ENCODE assay signal across 9 mouse cellular contexts in genomic region chr6:84009172-84009872, GRCm38 (mm10). TPM values are rescaled to one million over a fixed set of nuclear protein-coding genes. Genes with fewer than 3 reads are reported as not detected.
A peak's percentile ranks its signal among the peaks of the same experiment; 100 is the strongest.
DNase-seq lines count a peak whose midpoint lies in the region; ATAC-seq and TF ChIP-seq lines count a peak whose summit lies in the region.
"Had no signal": no experiment of that assay in that cellular context is flagged by ENCODE, and none has a peak within 500 bp of the region (broad histone marks: within the 10 kb centered on the region; RNA-seq: fewer than 3 reads in every experiment).

No protein-coding gene starts in this region.

- peak overlapping the region; percentile 94 for H3K27ac ChIP-seq in heart, embryonic 12.5 days (ENCODE audit: poor library complexity, severe bottlenecking)
- peak overlapping the region; percentile 34 for H3K27ac ChIP-seq in stomach, embryonic 14.5 days (ENCODE audit: low read length)
- H3K27ac ChIP-seq in cerebellum, adult 2 months (ENCODE audit: insufficient read depth, low read length): no peak overlapping the region

- peak overlapping the region; percentile 72 for H3K9ac ChIP-seq in heart, embryonic 12.5 days
- no peak overlapping the region for H3K9ac ChIP-seq in stomach, embryonic 14.5 days (replicated peaks; ENCODE audit: low read depth, low read length)

- H3K4me2 ChIP-seq in heart, embryonic 12.5 days: peak overlapping the region; percentile 92
- H3K4me2 ChIP-seq in stomach, embryonic 14.5 days (replicated peaks; ENCODE audit: low read depth, low read length): peak overlapping the region; percentile 67

- peak overlapping the region; percentile 90 for H3K4me3 ChIP-seq in megakaryocyte, embryonic 14.5 days (replicated peaks)
- peak overlapping the region; percentile 57 for H3K4me3 ChIP-seq in heart, embryonic 12.5 days
- peak overlapping the region; percentile 32 for H3K4me3 ChIP-seq in stomach, embryonic 14.5 days (ENCODE audit: low read depth, low read length)
- H3K4me3 ChIP-seq in cerebellum, adult 2 months (replicated peaks; ENCODE audit: insufficient read depth, low read depth, low read length): no peak overlapping the region

- peaks cover 53% of the 10 kb centered on the region for H3K27me3 ChIP-seq in megakaryocyte, embryonic 14.5 days (replicated peaks)
- no peaks in the 10 kb centered on the region for H3K27me3 ChIP-seq in heart, embryonic 12.5 days (replicated peaks)
- H3K27me3 ChIP-seq in stomach, embryonic 14.5 days (ENCODE audit: control insufficient read depth, insufficient read depth, low read length): no peaks in the 10 kb centered on the region
- H3K27me3 ChIP-seq in cerebellum, adult 2 months (ENCODE audit: control insufficient read depth, insufficient read depth, low read length): no peaks in the 10 kb centered on the region

- no peak for ATAC-seq in megakaryocyte, adult 5-6 weeks (ENCODE audit: poor library complexity, severe bottlenecking)
- peak; percentile 53 for ATAC-seq in heart, embryonic 12.5 days (ENCODE audit: insufficient number of reproducible peaks, low FRiP score)
- no peak for ATAC-seq in stomach, embryonic 14.5 days (ENCODE audit: insufficient number of reproducible peaks, insufficient read depth, low FRiP score, low read depth)

- TF ChIP-seq CTCF in cerebellum, adult 2 months (IDR thresholded peaks at IDR 0.05; ENCODE audit: borderline replicate concordance, insufficient read depth, low read depth, low read length): no peak

- WGBS in heart, embryonic 12.5 days: 9% methylated on average over 8 of the region's 8 CpGs
- WGBS in stomach, embryonic 14.5 days: 19% methylated on average over 8 of the region's 8 CpGs
- 57% methylated on average over 8 of the region's 8 CpGs for WGBS in cerebellum, adult 2 months

- peaks cover 23% of the 10 kb centered on the region for H3K4me1 ChIP-seq in megakaryocyte, embryonic 14.5 days
- H3K4me1 ChIP-seq in heart, embryonic 12.5 days (replicated peaks): peaks cover 45% of the 10 kb centered on the region
- peaks cover 24% of the 10 kb centered on the region for H3K4me1 ChIP-seq in stomach, embryonic 14.5 days (ENCODE audit: control insufficient read depth, insufficient read depth, low read length)
- peaks cover 3% of the 10 kb centered on the region for H3K4me1 ChIP-seq in cerebellum, adult 2 months (ENCODE audit: control insufficient read depth, insufficient read depth, low read length)

- TF ChIP-seq POLR2A in cerebellum, adult 2 months (IDR thresholded peaks at IDR 0.05; ENCODE audit: borderline replicate concordance, insufficient read depth, low read length): no peak

- peak; percentile 28 to 32 for DNase-seq in kidney, postnatal 36 days
- no peak for DNase-seq in layer of hippocampus, postnatal 10 days (ENCODE audit: low spot score in 2 of 2)
- DNase-seq in spleen, adult 18-20 months: no peak
- DNase-seq in cerebellum, adult 2 months: no peak

- H3K36me3 ChIP-seq in megakaryocyte, embryonic 14.5 days (replicated peaks; ENCODE audit: low read length): no peaks in the 10 kb centered on the region
- H3K36me3 ChIP-seq in heart, embryonic 12.5 days: no peaks in the 10 kb centered on the region
- no peaks in the 10 kb centered on the region for H3K36me3 ChIP-seq in stomach, embryonic 14.5 days (ENCODE audit: control insufficient read depth, insufficient read depth, low read length)

- no peaks in the 10 kb centered on the region for H3K9me3 ChIP-seq in megakaryocyte, embryonic 14.5 days
- H3K9me3 ChIP-seq in heart, embryonic 12.5 days (replicated peaks): no peaks in the 10 kb centered on the region
- H3K9me3 ChIP-seq in stomach, embryonic 14.5 days (ENCODE audit: control insufficient read depth, low read depth, low read length): no peaks in the 10 kb centered on the region

RNA-seq across cellular contexts. Expression of gene Dysf, which starts 0.9 kb away (rescaled TPM):
- not detected in 2 replicates for polyA plus RNA-seq in megakaryocyte, embryonic 14.5 days (2012; ENCODE audit: insufficient read depth, low replicate concordance)
- total RNA-seq in megakaryocyte, adult 5-6 weeks (2015): not detected in 2 replicates
- total RNA-seq in megakaryocyte, adult 5-6 weeks (2017): not detected in 2 replicates
- polyA plus RNA-seq in heart, embryonic 12.5 days (2016; fragmentation: Nextera tagmentation; extraction: Ambion mirVana): 17.6 and 17.9 TPM in 2 replicates
- 11.2 and 12.4 TPM in 2 replicates for polyA plus RNA-seq in stomach, embryonic 14.5 days (2014; fragmentation: Nextera tagmentation; extraction: Ambion mirVana)
- 1 to 10 TPM; 3.5 to 4.0 TPM for total RNA-seq in layer of hippocampus, postnatal 10 days (2021)
- 4.7 and 5.9 TPM in 2 replicates for polyA plus RNA-seq in cerebellum, adult 2 months (2012; rRNA removed)
- total RNA-seq: hematopoietic stem cell, adult 5-6 weeks had no signal

Comparison
In these comparisons a context has a peak if more than half of its experiments do, and no peak if none do; other contexts are left out.
1. DNase-seq: peak in kidney, postnatal 36 days (2 of 2); none in layer of hippocampus, postnatal 10 days (0 of 2), spleen, adult 18-20 months (0 of 2) and cerebellum, adult 2 months (0 of 2).